Mouse (Mus musculus) heart, embryonic 10.5 days (tissue): Measurements from ENCODE around the gene Fam228a. TPM values are rescaled to one million over a fixed set of nuclear protein-coding genes. Genes with fewer than 3 reads are reported as not detected.

Experiments
- DNase-seq: peaks from one replicate; pipeline ENCODE4 v3.0.0-alpha.2; 2017; ENCODE audit warnings: low spot score
- H3K27ac ChIP-seq: fragments of 300-500 bp; sonication (generic); 2 replicates; pipeline ENCODE4 v1.5.1; 2016; ENCODE audit warnings: mild to moderate bottlenecking
- H3K27me3 ChIP-seq: fragments of 300-500 bp; sonication (generic); 2 replicates; pipeline ENCODE4 v1.6.1; 2016; ENCODE audit warnings: mild to moderate bottlenecking; ENCODE audit not compliant: poor library complexity, insufficient read depth, severe bottlenecking
- H3K36me3 ChIP-seq: fragments of 300-500 bp; sonication (generic); 2 replicates; pipeline ENCODE4 v1.6.1; 2016; ENCODE audit warnings: mild to moderate bottlenecking, moderate library complexity
- H3K4me1 ChIP-seq: fragments of 300-500 bp; sonication (generic); 2 replicates; pipeline ENCODE4 v1.6.1; 2016; ENCODE audit warnings: mild to moderate bottlenecking
- H3K4me3 ChIP-seq: fragments of 300-500 bp; sonication (generic); 2 replicates; pipeline ENCODE4 v1.5.1; 2016; ENCODE audit warnings: mild to moderate bottlenecking, moderate library complexity
- H3K9me3 ChIP-seq: fragments of 300-500 bp; sonication (generic); 2 replicates; pipeline ENCODE4 v1.6.1; 2016; ENCODE audit warnings: mild to moderate bottlenecking, moderate library complexity
- WGBS: fragments of 180-500 bp; shearing (Covaris S2); methylation state at CpG from one replicate; pipeline ENCODE4 v1.1.7; 2016; 5-methylcytosine and 5-hydroxymethylcytosine counted together
- polyA plus RNA-seq: library from polyadenylated mRNA; unstranded; fragments of >200 nt; fragmentation: Nextera tagmentation; extraction: Ambion mirVana; gene quantifications from 2 replicates; pipeline ENCODE4 v1.2.1, GENCODE M21; 2016

Gene Fam228a
- polyA plus RNA-seq, 1 experiment from 2014 or later: 0.35 TPM

DNA sequence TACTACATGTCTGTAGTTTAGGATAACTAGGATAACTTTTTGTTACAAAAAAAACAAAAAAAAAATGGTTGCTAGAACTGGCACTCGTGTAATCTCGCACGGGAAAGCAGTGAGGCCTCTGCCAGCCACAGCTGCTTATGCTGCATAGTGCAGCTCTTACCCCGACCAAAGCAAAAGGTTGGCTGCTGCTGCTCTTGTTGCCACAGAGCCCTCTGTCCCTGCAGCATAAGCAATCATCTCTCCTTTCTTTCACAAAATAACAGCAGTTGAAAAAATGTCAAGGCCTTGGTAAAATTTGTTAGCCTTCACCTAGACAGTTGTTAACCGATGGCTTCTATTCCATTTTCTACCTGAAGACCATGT lies 72.6 kb downstream of the Fam228a start:
- H3K36me3 ChIP-seq: peaks cover 66% of the 10 kb centered on the region
- H3K4me1 ChIP-seq: no peaks in the 10 kb centered on the region
- H3K27ac ChIP-seq: no peak overlapping the region
- H3K4me3 ChIP-seq: no peak overlapping the region
- DNase-seq: no peak
- H3K27me3 ChIP-seq: no peaks in the 10 kb centered on the region
- no peaks in the 10 kb centered on the region for H3K9me3 ChIP-seq
- WGBS: 81% methylated on average over 5 of the region's 5 CpGs

DNA sequence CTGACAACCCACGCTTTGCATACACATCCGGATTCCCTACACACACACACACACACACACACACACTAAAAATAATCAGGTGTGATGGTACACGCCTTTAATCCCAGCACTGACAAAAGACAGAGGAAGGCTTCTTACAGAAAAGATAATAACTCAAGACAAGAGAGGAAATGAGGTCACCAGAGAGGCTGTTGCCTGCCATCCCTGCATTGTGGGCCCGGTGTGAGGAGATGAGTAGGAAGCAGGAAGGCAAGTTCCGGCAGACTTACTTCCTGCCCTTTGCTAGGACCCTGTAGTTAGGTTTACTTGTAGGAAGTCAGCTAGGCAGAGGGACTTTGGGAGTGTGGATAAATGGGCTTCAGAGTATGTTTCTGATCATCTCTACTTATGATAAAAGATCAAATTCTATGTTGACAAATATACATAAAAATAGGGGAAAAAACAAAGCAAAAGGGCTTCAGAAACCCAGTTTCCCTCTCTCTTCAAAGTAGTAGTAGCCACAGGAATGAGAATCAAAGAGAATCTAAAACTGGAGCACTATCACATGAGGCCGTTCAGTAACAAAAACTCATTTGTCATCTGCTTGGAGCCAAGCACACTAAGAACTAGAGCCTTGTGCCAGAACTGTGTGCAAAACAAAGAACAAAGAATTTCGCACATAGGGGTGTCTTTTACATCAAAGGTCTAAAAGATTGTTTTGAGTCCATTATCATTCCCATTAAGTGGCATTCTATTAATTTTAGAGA lies 73.1 kb downstream of the Fam228a start:
- Histone ChIP-seq H3K4me1 (no peaks in the 10 kb centered on the region), H3K4me3 (no peak overlapping the region), H3K27ac (no peak overlapping the region), H3K27me3 (no peaks in the 10 kb centered on the region), H3K9me3 (no peaks in the 10 kb centered on the region), H3K36me3 (peaks cover 66% of the 10 kb centered on the region)
- WGBS: 57% methylated on average over 7 of the region's 7 CpGs
- no peak for DNase-seq

Other genes starting within 250 kb of the Fam228a start
- gene Itsn2, start 145.8 kb downstream of the Fam228a start, polyA plus RNA-seq: 30.4 and 32.6 TPM in 2 replicates
- gene Gm3625, start 145.5 kb downstream of the Fam228a start, polyA plus RNA-seq: not detected in 2 replicates
- 1.2 and 1.8 TPM in 2 replicates for gene Pfn4, start 30.6 kb upstream of the Fam228a start, polyA plus RNA-seq
- 2.2 and 2.6 TPM in 2 replicates for gene Fam228b, start 30.8 kb upstream of the Fam228a start, polyA plus RNA-seq
- gene Sf3b6, start 79.1 kb upstream of the Fam228a start, polyA plus RNA-seq: 164 and 196 TPM in 2 replicates
- 7.4 and 12.5 TPM in 2 replicates for gene Fkbp1b, start 103.2 kb upstream of the Fam228a start, polyA plus RNA-seq
- gene Wdcp, start 104.9 kb upstream of the Fam228a start, polyA plus RNA-seq: 17.6 and 18.4 TPM in 2 replicates
- gene Mfsd2b, start 135.9 kb upstream of the Fam228a start, polyA plus RNA-seq: 10.9 and 13.5 TPM in 2 replicates
- gene Ubxn2a, start 169.3 kb upstream of the Fam228a start, polyA plus RNA-seq: 29.6 and 30.7 TPM in 2 replicates
- gene Atad2b, start 178.9 kb upstream of the Fam228a start, polyA plus RNA-seq: 6.7 and 8.8 TPM in 2 replicates